Mouse (Mus musculus): ENCODE measurements around the gene Gm5868.

DNA sequence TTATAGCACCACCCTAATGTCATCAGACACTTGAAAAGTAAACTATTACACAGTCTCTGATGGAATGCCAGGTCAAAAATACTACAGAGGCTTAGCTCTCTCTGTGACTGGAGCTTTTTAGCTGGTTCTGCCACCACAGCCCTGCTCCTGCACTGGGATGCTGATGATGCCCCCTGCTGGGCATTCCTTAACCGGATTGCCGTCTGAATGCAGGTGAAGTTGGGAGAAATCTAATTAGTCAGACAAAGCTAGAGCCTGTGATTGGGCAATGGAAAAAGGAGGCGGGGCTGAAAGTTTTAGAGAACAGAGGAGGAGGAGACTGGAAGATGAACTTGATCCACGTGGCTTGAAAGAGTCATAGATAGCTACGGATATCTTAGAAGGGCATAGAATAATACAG lies 13.7 kb upstream of the Gm5868 start:
- peak; percentile 72 for TF ChIP-seq CTCF (IDR thresholded peaks at IDR 0.05)
- no peak for TF ChIP-seq POLR2A (IDR thresholded peaks at IDR 0.05; ENCODE audit: insufficient read depth, low read depth, low read length)
